Mouse (Mus musculus): Measurements from ENCODE around the gene Fam198b. TPM values are rescaled to one million over a fixed set of nuclear protein-coding genes. Genes with fewer than 3 reads are reported as not detected.
"Not testable (repeated sequence)": the region's sequence is repeated elsewhere in the genome, so short reads cannot be mapped to it uniquely, and the experiment has no call there.

The Fam198b gene
- total RNA-seq, 2 experiments from 2014 or later: 23.8 to 27.7 TPM

- intact Hi-C loops (cut with DNase I): not testable (repeated sequence)
These were observed 85.2 kb downstream of the Fam198b start for GRCm38 (mm10) chr3:79969536-79969935.

GRCm38 (mm10) chr3:79970070-79970469, 85.7 kb downstream of the Fam198b start:
- no peak for DNase-seq (ENCODE audit: low spot score)
- intact Hi-C loops (cut with DNase I): no loop called here

More at GRCm38 (mm10) chr3:79969536-79969935, 85.2 kb downstream of the Fam198b start:
- not testable (repeated sequence) for DNase-seq (ENCODE audit: low spot score)

- DNase-seq (ENCODE audit: low spot score): no peak
- intact Hi-C loops (cut with DNase I): no loop called here
These were observed 86.2 kb downstream of the Fam198b start for GRCm38 (mm10) chr3:79970498-79970897.

- intact Hi-C loops (cut with DNase I): no loop called here
- no peak for DNase-seq (ENCODE audit: low spot score)
These were observed 87.2 kb downstream of the Fam198b start for GRCm38 (mm10) chr3:79971542-79971941.

GRCm38 (mm10) chr3:79976786-79977185, 92.5 kb downstream of the Fam198b start:
- intact Hi-C loops (cut with DNase I): loop anchor here (5.0 kb wide), 1 partner anchor 81 kb away; no protein-coding TSS in a partner anchor
- no peak for DNase-seq (ENCODE audit: low spot score)

- DNase-seq (ENCODE audit: low spot score): no peak
These were observed 93.5 kb downstream of the Fam198b start for GRCm38 (mm10) chr3:79977656-79978450.

GRCm38 (mm10) chr3:79980714-79981113, 96.4 kb downstream of the Fam198b start:
- intact Hi-C loops (cut with DNase I): no loop called here
- no peak for DNase-seq (ENCODE audit: low spot score)

More at GRCm38 (mm10) chr3:79977656-79978450, 93.5 kb downstream of the Fam198b start:
- intact Hi-C loops (cut with DNase I): loop anchor here (2.0 to 5.0 kb wide), 2 partner anchors 79 to 91 kb away; no protein-coding TSS in a partner anchor

GRCm38 (mm10) chr3:79983961-79984419, 99.7 kb downstream of the Fam198b start:
- no peak for DNase-seq (ENCODE audit: low spot score)
- intact Hi-C loops (cut with DNase I): no loop called here

- intact Hi-C loops (cut with DNase I): no loop called here
- DNase-seq (ENCODE audit: low spot score): no peak
These were observed 100.2 kb downstream of the Fam198b start for GRCm38 (mm10) chr3:79984542-79984941.

- intact Hi-C loops (cut with DNase I): no loop called here
- DNase-seq (ENCODE audit: low spot score): no peak
These were observed 104.9 kb downstream of the Fam198b start for GRCm38 (mm10) chr3:79989250-79989649.

- intact Hi-C loops (cut with DNase I): loop anchor here (5.0 kb wide), 1 partner anchor 103 kb away; no protein-coding TSS in a partner anchor
- DNase-seq (ENCODE audit: low spot score): no peak
These were observed 105.6 kb downstream of the Fam198b start for GRCm38 (mm10) chr3:79989911-79990310.

- intact Hi-C loops (cut with DNase I): loop anchor here (5.0 kb wide), 1 partner anchor 103 kb away; no protein-coding TSS in a partner anchor
- no peak for DNase-seq (ENCODE audit: low spot score)
These were observed 106.1 kb downstream of the Fam198b start for GRCm38 (mm10) chr3:79990480-79990879.

GRCm38 (mm10) chr3:79994029-79994539, 109.8 kb downstream of the Fam198b start:
- intact Hi-C loops (cut with DNase I): loop anchor here (5.0 kb wide), 1 partner anchor 107 kb away; no protein-coding TSS in a partner anchor
- DNase-seq (ENCODE audit: low spot score): no peak

GRCm38 (mm10) chr3:79995726-79996125, 111.4 kb downstream of the Fam198b start:
- DNase-seq (ENCODE audit: low spot score): no peak

More at GRCm38 (mm10) chr3:79995726-79996125, 111.4 kb downstream of the Fam198b start:
- intact Hi-C loops (cut with DNase I): no loop called here

Other genes starting within 250 kb of the Fam198b start
- gene Rxfp1, start 146.7 kb upstream of the Fam198b start, total RNA-seq (2021): 1 to 10 TPM; 1.7 to 1.8 TPM
- 1 to 10 TPM; 8.1 to 9.1 TPM for gene Tmem144, start 31.8 kb upstream of the Fam198b start, total RNA-seq (2021)